Mouse (Mus musculus) layer of hippocampus, adult 2 months (tissue): ENCODE data around the gene Atxn3. TPM values are rescaled to one million over a fixed set of nuclear protein-coding genes. Genes with fewer than 3 reads are reported as not detected.
A peak's percentile ranks its signal among the peaks of the same experiment; 100 is the strongest.

Experiments used
- DNase-seq, 2 experiments: peaks; one replicate each; pipeline ENCODE4 v3.0.0; 2022; ENCODE audit warnings: low spot score in 2 of 2
- H3K27ac ChIP-seq: fragments of 200-600 bp; 2 replicates; pipeline ENCODE4 v1.8.1; 2022
- H3K4me3 ChIP-seq: fragments of 200-600 bp; 2 replicates; pipeline ENCODE4 v1.8.1; 2022; ENCODE audit warnings: mild to moderate bottlenecking
- CTCF ChIP-seq: fragments of 200-600 bp; conservative IDR thresholded peaks from 2 replicates; pipeline ENCODE4 v1.8.1; 2022; ENCODE audit warnings: antibody characterized with exemption, mild to moderate bottlenecking, moderate library complexity
- total RNA-seq, 2 experiments: library from RNA; stranded (reverse); gene quantifications; 2 replicates each; pipeline ENCODE4 v1.2.3; 2021

The Atxn3 gene
- total RNA-seq, 2 experiments from 2014 or later, result 20.2 to 23.4 TPM

GRCm38 (mm10) chr12:101899671-101900245 is 58.3 kb downstream of the Atxn3 start:
- no peak overlapping the region for H3K4me3 ChIP-seq
- no peak overlapping the region for H3K27ac ChIP-seq
- DNase-seq, result no peak
- no peak for TF ChIP-seq CTCF

DNA sequence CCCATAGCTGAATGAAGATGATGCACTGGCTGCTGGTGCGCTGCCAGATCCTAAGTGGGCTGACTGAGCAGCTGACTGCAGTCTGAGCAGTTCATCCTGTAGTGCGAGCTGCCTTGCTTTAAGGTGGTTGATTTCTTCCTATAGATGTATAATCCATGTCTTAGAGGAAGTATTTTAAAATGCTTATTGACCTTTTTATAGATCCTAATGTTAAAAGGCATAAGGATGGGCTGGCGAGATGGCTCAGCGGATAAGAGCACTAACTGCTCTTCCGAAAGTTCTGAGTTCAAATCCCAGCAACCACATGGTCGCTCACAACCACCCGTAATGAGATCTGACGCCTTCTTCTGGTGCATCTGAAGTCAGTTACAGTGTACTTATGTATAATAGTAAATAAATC is 59.1 kb downstream of the Atxn3 start:
- no peak overlapping the region for H3K27ac ChIP-seq
- TF ChIP-seq CTCF, result no peak
- H3K4me3 ChIP-seq, result no peak overlapping the region
- DNase-seq, result no peak

DNA sequence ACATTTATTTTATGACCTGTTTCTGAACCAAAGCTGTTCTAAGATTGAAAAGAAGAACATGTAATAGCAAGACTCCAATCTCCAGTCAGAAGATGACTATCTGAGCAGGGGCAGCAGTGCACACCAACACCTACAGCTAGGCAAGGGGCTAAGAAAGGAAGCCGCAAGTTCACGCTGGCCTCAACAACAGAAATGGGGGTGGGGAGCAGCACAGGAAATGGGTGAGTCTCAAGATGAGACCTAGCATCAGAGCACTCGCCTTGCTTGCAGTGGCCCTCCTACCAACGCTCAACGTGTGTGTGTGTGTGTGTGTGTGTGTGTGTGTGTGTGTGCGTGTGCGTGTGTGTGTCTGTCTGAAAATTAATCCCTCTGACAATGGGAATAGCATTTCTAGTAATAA is 60.9 kb downstream of the Atxn3 start:
- H3K27ac ChIP-seq, result no peak overlapping the region
- DNase-seq, result no peak
- H3K4me3 ChIP-seq, result no peak overlapping the region
- no peak for TF ChIP-seq CTCF

DNA sequence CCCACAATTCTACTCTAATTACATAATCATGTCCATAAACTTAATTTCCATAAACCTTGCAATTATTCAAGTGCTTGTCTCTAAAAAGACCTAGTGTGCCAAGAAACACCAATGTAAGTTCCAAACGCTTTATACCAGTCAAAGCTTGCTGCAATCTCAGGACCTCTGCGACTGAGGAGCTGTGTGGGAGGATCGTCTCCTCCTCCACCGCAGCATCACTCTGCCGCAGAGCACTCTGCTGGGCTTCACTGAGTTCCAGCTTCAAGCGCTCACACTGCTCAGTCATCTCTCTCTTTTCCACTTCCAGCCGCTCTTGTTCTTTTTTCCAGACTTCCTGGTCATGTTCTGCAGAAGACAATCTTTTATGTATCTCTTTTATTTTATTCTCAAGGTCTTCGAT is 64.8 kb downstream of the Atxn3 start:
- H3K27ac ChIP-seq, result peak overlapping the region; percentile 36; the same call in 1 of the 2 replicates
- DNase-seq, result peak in 1 of 2 experiments; percentile 32
- TF ChIP-seq CTCF, result no peak
- H3K4me3 ChIP-seq, result no peak overlapping the region

DNA sequence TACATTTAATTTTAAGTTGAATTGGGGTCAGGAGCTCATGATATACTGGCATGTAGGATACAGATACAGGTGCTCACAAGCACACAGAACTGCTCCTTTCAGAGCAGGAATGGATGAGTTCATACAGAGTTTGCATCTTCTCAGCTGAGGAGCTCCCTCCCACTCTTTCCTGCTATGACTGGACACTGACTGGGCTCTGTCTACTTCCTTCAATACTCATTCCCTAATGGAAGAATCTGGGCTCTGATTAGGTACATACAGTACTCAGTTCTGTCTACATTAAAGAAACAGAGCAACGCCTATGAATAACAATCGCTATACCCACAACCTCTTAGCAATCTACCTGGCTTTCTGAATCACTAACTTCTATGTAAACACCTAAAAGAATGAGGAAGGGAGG is 65.2 kb downstream of the Atxn3 start:
- TF ChIP-seq CTCF, result no peak
- DNase-seq, result no peak
- peak overlapping the region; percentile 36; the same call in 1 of the 2 replicates for H3K27ac ChIP-seq
- H3K4me3 ChIP-seq, result no peak overlapping the region

GRCm38 (mm10) chr12:101891066-101891465 is 67.0 kb downstream of the Atxn3 start:
- no peak for DNase-seq
- H3K27ac ChIP-seq, result peak overlapping the region; percentile 20; the same call in 1 of the 2 replicates
- no peak overlapping the region for H3K4me3 ChIP-seq
- TF ChIP-seq CTCF, result no peak

DNA sequence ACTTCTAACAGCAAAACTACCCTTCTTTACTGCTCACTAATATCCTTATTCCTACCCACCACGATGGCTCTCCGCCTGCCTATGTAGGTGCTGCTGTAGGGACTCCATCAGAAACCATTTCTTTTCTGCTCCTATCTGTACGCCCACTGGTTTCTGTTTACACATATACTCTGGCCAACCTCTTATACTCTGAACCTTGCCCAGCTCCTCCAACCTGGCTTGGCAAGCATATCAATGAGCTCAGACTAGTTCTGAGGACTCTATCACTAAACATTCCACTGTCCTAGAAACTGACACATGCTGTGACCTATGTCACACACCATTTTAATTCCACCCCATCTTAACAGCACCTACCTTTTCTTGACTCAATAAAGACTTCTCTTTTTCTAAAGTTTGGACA is 68.7 kb downstream of the Atxn3 start:
- DNase-seq, result no peak
- no peak overlapping the region for H3K27ac ChIP-seq
- no peak overlapping the region for H3K4me3 ChIP-seq
- TF ChIP-seq CTCF, result no peak

DNA sequence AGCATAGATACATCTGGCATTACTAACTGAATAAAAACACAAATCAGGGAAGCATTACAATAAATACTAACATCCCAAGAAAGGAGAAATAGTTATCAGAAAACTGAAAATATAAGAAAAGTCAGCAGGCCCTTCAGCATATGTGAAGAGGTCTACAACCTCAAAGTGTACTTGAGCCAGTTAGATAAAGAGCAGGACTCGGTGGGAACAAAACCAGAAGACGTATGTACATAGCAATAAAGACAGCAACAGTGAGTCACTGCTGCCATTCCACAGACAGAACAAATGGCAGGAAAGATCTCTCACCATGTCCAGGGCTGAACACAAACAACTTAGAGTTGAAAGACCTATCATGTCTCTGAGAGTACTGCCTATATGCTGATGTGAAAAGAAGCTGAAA is 69.7 kb downstream of the Atxn3 start:
- no peak for DNase-seq
- TF ChIP-seq CTCF, result no peak
- no peak overlapping the region for H3K27ac ChIP-seq
- no peak overlapping the region for H3K4me3 ChIP-seq

DNA sequence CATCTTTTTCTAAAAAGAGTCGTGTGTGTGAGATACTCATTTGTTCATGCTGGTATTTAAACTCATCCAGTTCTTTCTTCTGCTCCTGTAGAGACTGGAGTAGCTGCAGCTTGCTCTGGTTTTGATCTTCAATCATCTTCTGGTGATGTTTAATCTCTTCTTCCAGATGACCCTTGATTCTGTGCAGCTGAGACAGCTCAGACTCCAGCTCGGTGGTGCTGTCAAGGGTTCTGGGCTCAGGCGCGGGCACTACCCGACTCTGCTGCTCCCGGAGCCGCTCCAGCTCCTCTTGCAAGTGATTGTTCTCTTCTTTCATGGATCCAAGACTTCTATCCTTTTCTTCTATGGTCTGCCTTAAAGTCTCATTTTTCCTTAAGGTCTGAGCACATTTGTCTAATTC is 73.1 kb downstream of the Atxn3 start:
- H3K4me3 ChIP-seq, result no peak overlapping the region
- no peak for TF ChIP-seq CTCF
- H3K27ac ChIP-seq, result no peak overlapping the region
- DNase-seq, result no peak

DNA sequence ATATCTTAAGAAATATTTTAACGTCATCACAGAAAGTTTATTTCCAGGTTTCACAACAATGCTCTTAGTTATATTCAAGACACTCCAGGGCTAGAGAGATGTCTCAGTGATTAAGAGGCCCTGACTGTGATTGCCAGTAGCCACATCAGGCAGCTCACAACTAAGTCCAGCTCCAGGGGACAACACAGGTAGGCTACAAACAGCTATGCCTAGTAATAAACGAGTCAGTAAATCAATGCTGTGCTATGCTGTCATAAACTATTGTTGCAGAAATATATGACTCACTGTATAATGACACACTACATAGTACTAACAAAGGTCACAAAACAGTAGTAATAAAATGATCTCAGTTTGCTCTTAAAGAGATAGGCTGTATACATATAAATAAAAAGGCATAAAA is 81.7 kb downstream of the Atxn3 start:
- Histone ChIP-seq H3K4me3 (no peak overlapping the region), H3K27ac (no peak overlapping the region)
- DNase-seq, result no peak
- TF ChIP-seq CTCF, result no peak

GRCm38 (mm10) chr12:101875107-101875506 is 82.9 kb downstream of the Atxn3 start:
- TF ChIP-seq CTCF, result peak; percentile 82
- peak; percentile 24 to 36 for DNase-seq
- H3K27ac ChIP-seq, result no peak overlapping the region
- no peak overlapping the region for H3K4me3 ChIP-seq

Other genes with a start within 250 kb of the Atxn3 start
- gene Tc2n, start 239.7 kb downstream of the Atxn3 start, total RNA-seq, result under 1 TPM; 0.26 to 0.42 TPM
- 1 to 10 TPM; 3.6 to 4.9 TPM for gene Fbln5, start 139.2 kb downstream of the Atxn3 start, total RNA-seq
- 10 to 100 TPM; 31.8 to 32.9 TPM for gene Trip11, start 45.0 kb downstream of the Atxn3 start, total RNA-seq
- gene Cpsf2, start 17.7 kb upstream of the Atxn3 start, total RNA-seq, result 10 to 100 TPM; 26.3 to 27.4 TPM
- 10 to 100 TPM; 46.6 to 48.6 TPM for gene Slc24a4, start 170.5 kb upstream of the Atxn3 start, total RNA-seq